Mouse (Mus musculus): ENCODE data around the gene Sap30l.

Sap30l gene

GRCm38 (mm10) chr11:57800971-57801765 is at the start of gene Sap30l:
TSS of gene Sap30l (plus strand) at chr11:57801637.
- in situ Hi-C loops (cut with MseI, MboI), result loop anchor here in 1 of 2 experiments (25.0 kb wide), 1 partner anchor 286 kb away; the partner anchor contains the start of gene Gm12248

GRCm38 (mm10) chr11:57753538-57754203 is 47.8 kb upstream of the Sap30l start:
- in situ Hi-C loops (cut with MseI, MboI), result no loop called here

GRCm38 (mm10) chr11:57758621-57759020 is 42.8 kb upstream of the Sap30l start:
- in situ Hi-C loops (cut with MseI, MboI), result no loop called here

GRCm38 (mm10) chr11:57760509-57761058 is 40.9 kb upstream of the Sap30l start:
- in situ Hi-C loops (cut with MseI, MboI), result no loop called here

GRCm38 (mm10) chr11:57761347-57761746 is 40.1 kb upstream of the Sap30l start:
- in situ Hi-C loops (cut with MseI, MboI), result no loop called here

GRCm38 (mm10) chr11:57764124-57764523 is 37.3 kb upstream of the Sap30l start:
- in situ Hi-C loops (cut with MseI, MboI), result no loop called here

GRCm38 (mm10) chr11:57766617-57767016 is 34.8 kb upstream of the Sap30l start:
- in situ Hi-C loops (cut with MseI, MboI), result no loop called here

GRCm38 (mm10) chr11:57767171-57767570 is 34.3 kb upstream of the Sap30l start:
- in situ Hi-C loops (cut with MseI, MboI), result no loop called here

- in situ Hi-C loops (cut with MseI, MboI), result no loop called here
These were observed 30.7 kb upstream of the Sap30l start for GRCm38 (mm10) chr11:57770776-57771175.

GRCm38 (mm10) chr11:57771676-57772075 is 29.8 kb upstream of the Sap30l start:
- in situ Hi-C loops (cut with MseI, MboI), result no loop called here

- in situ Hi-C loops (cut with MseI, MboI), result no loop called here
These were observed 28.0 kb upstream of the Sap30l start for GRCm38 (mm10) chr11:57773479-57773878.

GRCm38 (mm10) chr11:57773936-57774335 is 27.5 kb upstream of the Sap30l start:
- in situ Hi-C loops (cut with MseI, MboI), result no loop called here

GRCm38 (mm10) chr11:57775868-57776267 is 25.6 kb upstream of the Sap30l start:
- in situ Hi-C loops (cut with MseI, MboI), result loop anchor here (5.0 kb wide), 2 partner anchors 224 to 229 kb away; no protein-coding TSS in a partner anchor

GRCm38 (mm10) chr11:57776546-57776945 is 24.9 kb upstream of the Sap30l start:
- in situ Hi-C loops (cut with MseI, MboI), result loop anchor here (5.0 kb wide), 2 partner anchors 224 to 229 kb away; no protein-coding TSS in a partner anchor

GRCm38 (mm10) chr11:57778349-57778748 is 23.1 kb upstream of the Sap30l start:
- in situ Hi-C loops (cut with MseI, MboI), result loop anchor here (5.0 kb wide), 2 partner anchors 226 to 231 kb away; no protein-coding TSS in a partner anchor

- in situ Hi-C loops (cut with MseI, MboI), result loop anchor here (5.0 kb wide), 2 partner anchors 228 to 233 kb away; no protein-coding TSS in a partner anchor
These were observed 21.6 kb upstream of the Sap30l start for GRCm38 (mm10) chr11:57779824-57780223.

GRCm38 (mm10) chr11:57786616-57787418 is 14.6 kb upstream of the Sap30l start:
- in situ Hi-C loops (cut with MseI, MboI), result no loop called here

- in situ Hi-C loops (cut with MseI, MboI), result no loop called here
These were observed 13.5 kb upstream of the Sap30l start for GRCm38 (mm10) chr11:57787913-57788312.

- in situ Hi-C loops (cut with MseI, MboI), result no loop called here
These were observed 10.4 kb upstream of the Sap30l start for GRCm38 (mm10) chr11:57790866-57791535.

- in situ Hi-C loops (cut with MseI, MboI), result no loop called here
These were observed 6.4 kb upstream of the Sap30l start for GRCm38 (mm10) chr11:57795086-57795485.

- in situ Hi-C loops (cut with MseI, MboI), result no loop called here
These were observed 3.6 kb upstream of the Sap30l start for GRCm38 (mm10) chr11:57797828-57798227.
